Mouse (Mus musculus) MEL (cell line): Measurements from ENCODE around the gene Prkcg.
A peak's percentile ranks its signal among the peaks of the same experiment; 100 is the strongest.

Source experiments
- CTCF ChIP-seq, 3 experiments: IDR thresholded peaks in 2 of 3; conservative IDR thresholded peaks in 1 of 3; 2 replicates each; pipeline ENCODE4 v1.5.1; 2011 to 2012; ENCODE audit warnings: low read length in 3 of 3, low read depth in 2 of 3, mild to moderate bottlenecking in 2 of 3, improper control_type of control experiment in 1 of 3, inconsistent platforms in 1 of 3, mixed read lengths in 1 of 3, moderate library complexity in 1 of 3; ENCODE audit not compliant: control insufficient read depth in 1 of 3, insufficient read depth in 1 of 3, poor library complexity in 1 of 3, severe bottlenecking in 1 of 3
- ELF1 ChIP-seq: IDR thresholded peaks from 2 replicates; pipeline ENCODE4 v1.6.1; 2014; ENCODE audit warnings: low read depth, mild to moderate bottlenecking, inconsistent platforms, low read length, improper control_type of control experiment, moderate library complexity
- EP300 ChIP-seq, 2 experiments: IDR thresholded peaks; 2 replicates each; pipeline ENCODE4 v1.6.1; 2011; ENCODE audit warnings: improper control_type of control experiment in 2 of 2, low read length in 2 of 2, low read depth in 1 of 2, mild to moderate bottlenecking in 1 of 2
- ETS1 ChIP-seq: IDR thresholded peaks from 2 replicates; pipeline ENCODE4 v1.6.1; 2012; ENCODE audit warnings: low read depth, mild to moderate bottlenecking, inconsistent platforms, low read length, improper control_type of control experiment, moderate library complexity
- GATA1 ChIP-seq: IDR thresholded peaks from 2 replicates; pipeline ENCODE4 v1.6.1; 2011; ENCODE audit warnings: low read depth, low read length, improper control_type of control experiment
- KAT2A ChIP-seq: conservative IDR thresholded peaks from 2 replicates; pipeline ENCODE4 v1.6.1; 2012; ENCODE audit warnings: low read depth, low read length, improper control_type of control experiment, inconsistent platforms
- MAFK ChIP-seq: IDR thresholded peaks from 2 replicates; pipeline ENCODE4 v1.6.1; 2011; ENCODE audit warnings: low read depth, mild to moderate bottlenecking, low read length, improper control_type of control experiment, borderline replicate concordance
- MEF2A ChIP-seq: IDR thresholded peaks from 2 replicates; pipeline ENCODE4 v1.6.1; 2014; ENCODE audit warnings: low read depth, mild to moderate bottlenecking, inconsistent platforms, low read length, improper control_type of control experiment; ENCODE audit not compliant: poor library complexity, insufficient replicate concordance, severe bottlenecking; ENCODE audit errors: extremely low read depth
- NRF1 ChIP-seq: IDR thresholded peaks from 2 replicates; pipeline ENCODE4 v1.6.1; 2014; ENCODE audit warnings: low read depth, mild to moderate bottlenecking, inconsistent platforms, low read length, improper control_type of control experiment, moderate library complexity; ENCODE audit not compliant: poor library complexity, insufficient read depth, severe bottlenecking
- POLR2A ChIP-seq, 2 experiments: IDR thresholded peaks; 2 replicates each; pipeline ENCODE4 v1.6.1; 2011 to 2012; ENCODE audit warnings: low read length in 2 of 2, mild to moderate bottlenecking in 2 of 2, control low read depth in 1 of 2, improper control_type of control experiment in 1 of 2, low read depth in 1 of 2, moderate library complexity in 1 of 2; ENCODE audit not compliant: control insufficient read depth in 1 of 2, insufficient read depth in 1 of 2, poor library complexity in 1 of 2
- RAD21 ChIP-seq: IDR thresholded peaks from 2 replicates; pipeline ENCODE4 v1.6.1; 2011; ENCODE audit warnings: mild to moderate bottlenecking, low read depth, low read length, improper control_type of control experiment
- TAL1 ChIP-seq: IDR thresholded peaks from 2 replicates; pipeline ENCODE4 v1.6.1; 2012; ENCODE audit warnings: mild to moderate bottlenecking, inconsistent platforms, low read length, moderate library complexity, mixed read lengths
- TBP ChIP-seq: IDR thresholded peaks from 2 replicates; pipeline ENCODE4 v1.8.0; 2011; ENCODE audit warnings: low read depth, low read length, improper control_type of control experiment
- TCF12 ChIP-seq: IDR thresholded peaks from 2 replicates; pipeline ENCODE4 v1.6.1; 2014; ENCODE audit warnings: low read depth, mild to moderate bottlenecking, inconsistent platforms, low read length, improper control_type of control experiment, moderate library complexity

GRCm38 (mm10) chr7:3299941-3300617 lies 11.1 kb downstream of the Prkcg start:
- TF ChIP-seq MAFK (no peak), GATA1 (0 out of 2 replicates have a peak, but pooled peaks have one; percentile 16), POLR2A (IDR thresholded peaks at IDR 0.05; ENCODE audit: control insufficient read depth in 1 of 2, insufficient read depth in 1 of 2, low read depth in 1 of 2, low read length in 2 of 2, poor library complexity in 1 of 2) (no peak), TCF12 (no peak), CTCF (IDR thresholded peaks at IDR 0.05 in 2 of 3, conservative IDR thresholded peaks at IDR 0.05 in 1 of 3; ENCODE audit: control insufficient read depth in 1 of 3, insufficient read depth in 1 of 3, low read depth in 2 of 3, low read length in 3 of 3, poor library complexity in 1 of 3, severe bottlenecking in 1 of 3) (peak; percentile 42 to 63 (median 53)), EP300 (IDR thresholded peaks at IDR 0.05; ENCODE audit: low read depth in 1 of 2, low read length in 2 of 2) (no peak), ETS1 (no peak), MEF2A (no peak), NRF1 (no peak), ELF1 (no peak), TAL1 (no peak), TBP (no peak), RAD21 (peak; percentile 48), KAT2A (no peak)
